Mouse (Mus musculus): ENCODE results near the gene Imp3. TPM values are rescaled to one million over a fixed set of nuclear protein-coding genes. Genes with fewer than 3 reads are reported as not detected.
A peak's percentile ranks its signal among the peaks of the same experiment; 100 is the strongest.
"Not testable (repeated sequence)": the region's sequence is repeated elsewhere in the genome, so short reads cannot be mapped to it uniquely, and the experiment has no call there.

The Imp3 gene
- total RNA-seq, 2 experiments from 2014 or later: 56.1 to 57.1 TPM

DNA sequence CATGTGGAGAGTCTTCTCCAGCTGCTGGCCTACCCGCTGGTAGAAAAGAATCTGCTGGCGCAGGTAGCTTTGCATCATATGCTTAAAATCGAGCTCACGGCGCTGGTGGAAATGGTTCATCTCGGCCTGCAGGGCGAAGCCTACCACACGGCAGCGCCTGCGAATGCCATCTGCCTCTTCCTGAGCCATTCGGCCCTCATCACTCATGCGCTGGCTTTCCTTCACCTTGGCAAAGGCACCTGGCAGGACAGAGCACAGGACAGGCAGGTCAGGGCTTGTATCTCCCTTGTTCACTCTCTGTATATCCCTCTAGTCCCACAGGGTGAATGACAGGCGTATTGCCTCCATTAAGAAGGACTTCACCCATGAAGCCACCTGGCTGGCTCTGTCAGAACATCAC is 18.8 kb upstream of the Imp3 start:
- no peak for DNase-seq (ENCODE audit: low spot score in 2 of 2)

DNA sequence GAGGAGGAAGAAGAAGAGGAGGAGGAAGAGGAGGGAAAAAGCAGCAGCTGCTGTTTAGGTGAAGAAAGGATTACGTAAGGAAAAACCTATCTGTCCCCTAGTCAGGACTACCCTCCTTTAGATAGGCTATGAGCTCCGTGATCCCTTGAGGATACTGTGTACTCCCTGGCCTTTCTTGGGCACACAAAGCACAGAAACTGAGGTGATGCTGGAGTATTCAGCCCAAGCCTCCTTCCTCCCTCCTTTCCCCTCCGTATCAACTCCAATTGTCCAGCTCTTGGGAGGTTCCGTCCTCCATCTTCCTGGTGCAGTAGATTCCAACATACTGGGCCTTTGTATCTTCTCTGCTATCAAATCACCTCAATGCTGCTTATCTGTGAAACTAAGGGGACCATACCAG is 14.5 kb upstream of the Imp3 start:
- no peak for DNase-seq (ENCODE audit: low spot score in 2 of 2)

DNA sequence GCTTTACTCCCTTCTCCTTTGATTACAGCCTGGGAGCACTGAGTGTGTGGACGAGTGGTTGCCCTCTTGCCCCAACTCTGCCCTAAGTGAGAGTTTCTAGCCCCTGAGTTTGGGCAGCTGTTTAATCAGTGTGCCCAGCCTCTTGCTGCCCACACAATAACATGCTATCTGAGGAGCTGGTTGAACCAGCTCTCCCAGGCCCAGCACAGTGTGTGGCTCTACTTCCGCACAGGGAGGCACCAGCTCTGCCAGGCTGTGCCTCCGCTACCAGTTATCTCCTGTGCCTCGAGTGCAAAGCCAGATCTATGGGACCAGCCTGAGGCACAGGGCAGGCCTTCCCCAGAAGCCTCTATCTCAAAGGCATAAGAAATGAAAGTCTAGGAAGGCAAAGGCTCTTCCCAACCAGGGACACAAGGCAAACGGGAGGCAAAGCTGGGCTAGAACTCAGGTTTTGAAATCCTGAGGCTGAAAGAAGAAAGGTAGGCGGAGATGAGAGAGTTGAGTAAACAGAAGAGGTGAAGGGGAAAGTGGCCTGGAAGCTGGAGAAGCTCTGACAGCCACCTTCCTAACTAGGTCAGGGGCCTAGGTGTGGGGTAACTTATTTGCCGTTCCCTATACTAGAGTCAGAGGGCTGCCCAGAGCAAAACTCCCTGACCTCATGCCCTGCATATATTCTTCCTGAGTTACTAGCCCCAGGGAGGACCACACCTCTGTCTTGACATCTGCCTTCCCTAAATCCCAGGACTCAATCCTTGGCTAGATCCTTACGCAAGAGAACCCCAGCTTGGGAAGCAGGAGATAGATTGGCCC is 13.2 kb upstream of the Imp3 start:
- no peak for DNase-seq (ENCODE audit: low spot score in 2 of 2)

DNA sequence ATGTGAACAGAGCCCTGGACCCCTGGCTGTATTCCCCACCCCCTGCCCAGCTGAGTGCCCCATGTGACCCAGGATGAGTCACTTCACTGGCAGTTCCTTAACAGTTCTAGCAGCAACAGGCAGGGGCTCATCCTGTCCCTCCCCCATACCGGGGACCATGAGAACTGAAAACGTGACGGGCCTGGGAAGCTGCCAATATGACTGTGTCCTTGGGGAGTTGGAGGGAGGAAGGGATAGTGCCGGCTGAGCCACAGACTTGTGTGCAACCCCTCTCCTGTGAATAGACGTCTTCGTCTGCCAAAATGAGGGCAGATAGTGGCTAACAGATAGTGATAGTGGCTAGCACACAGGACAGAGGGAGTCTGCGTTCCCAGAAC is 12.6 kb upstream of the Imp3 start:
- DNase-seq (ENCODE audit: low spot score in 2 of 2): peak in 1 of 2 experiments; percentile 45

DNA sequence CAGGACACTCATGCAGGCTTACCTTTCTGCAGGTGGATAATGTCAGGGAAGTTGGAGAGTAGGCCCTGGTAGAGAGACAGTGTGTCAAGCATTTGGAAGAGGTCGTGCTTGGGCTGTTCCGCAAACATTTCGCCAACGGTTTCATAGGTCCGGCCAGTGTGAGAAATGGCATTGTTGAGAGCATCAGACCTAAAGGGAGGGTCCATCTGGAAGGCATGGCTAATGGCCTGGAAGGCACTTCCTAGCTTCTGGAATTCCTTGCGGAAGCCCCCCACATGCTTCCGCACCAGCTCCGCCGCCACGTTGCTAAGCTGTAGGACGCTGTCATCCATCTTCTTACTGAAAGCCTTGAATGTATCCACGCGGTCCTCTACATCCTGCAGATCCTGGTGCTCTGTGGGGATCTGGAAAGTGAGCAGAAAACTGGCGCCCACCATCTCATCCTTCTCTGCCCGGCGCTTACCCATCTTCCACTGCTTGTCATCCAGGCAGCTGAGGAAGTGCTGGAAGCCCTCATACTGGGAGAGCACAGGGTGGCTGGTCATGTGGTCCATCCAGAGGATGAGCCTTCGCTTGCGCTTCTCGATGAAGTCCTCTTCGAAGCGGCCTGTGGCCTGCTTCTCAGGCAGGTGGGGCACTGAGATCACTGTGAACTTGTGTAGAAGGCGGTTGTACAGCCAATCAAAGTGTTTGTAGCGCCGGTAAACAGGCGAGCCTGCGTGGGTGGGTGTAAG is 11.8 kb upstream of the Imp3 start:
- no peak for DNase-seq (ENCODE audit: low spot score in 2 of 2)

DNA sequence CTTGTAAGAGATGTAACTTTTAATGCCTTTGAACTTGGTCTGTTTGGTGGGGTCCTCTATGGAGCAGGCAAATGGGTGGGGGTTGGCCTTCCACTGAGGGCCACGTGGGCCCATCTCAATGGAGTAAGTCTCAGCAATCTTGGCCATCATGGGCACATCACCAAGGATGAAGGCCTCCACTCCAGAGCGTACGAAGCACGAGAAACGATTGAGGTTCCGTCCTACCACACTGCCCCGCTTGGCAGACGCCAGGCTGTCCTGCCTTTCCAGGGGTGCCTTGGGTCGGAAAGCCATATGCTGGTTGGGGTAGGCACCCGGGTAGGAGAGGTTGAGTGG is 11.3 kb upstream of the Imp3 start:
- no peak for DNase-seq (ENCODE audit: low spot score in 2 of 2)

DNA sequence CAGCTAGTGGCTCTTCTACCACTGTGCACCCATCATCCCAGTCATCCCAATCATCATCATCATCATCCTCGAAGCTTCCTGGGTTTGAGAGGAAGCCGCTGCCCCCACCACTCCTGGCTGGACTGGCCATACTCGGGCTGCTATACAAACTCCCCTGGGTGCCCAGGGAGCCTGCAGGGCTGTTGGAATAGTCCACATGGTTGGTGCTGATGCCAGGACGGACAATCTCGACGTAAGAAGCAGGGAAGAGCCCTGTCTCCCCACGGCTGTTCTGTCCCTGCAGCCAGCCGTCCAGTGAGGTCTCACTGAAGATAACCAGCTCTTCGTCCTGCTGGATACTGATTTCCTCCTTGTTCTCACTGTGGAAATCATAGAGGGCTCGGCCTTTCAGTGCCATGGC is 10.9 kb upstream of the Imp3 start:
- DNase-seq (ENCODE audit: low spot score in 2 of 2): no peak

DNA sequence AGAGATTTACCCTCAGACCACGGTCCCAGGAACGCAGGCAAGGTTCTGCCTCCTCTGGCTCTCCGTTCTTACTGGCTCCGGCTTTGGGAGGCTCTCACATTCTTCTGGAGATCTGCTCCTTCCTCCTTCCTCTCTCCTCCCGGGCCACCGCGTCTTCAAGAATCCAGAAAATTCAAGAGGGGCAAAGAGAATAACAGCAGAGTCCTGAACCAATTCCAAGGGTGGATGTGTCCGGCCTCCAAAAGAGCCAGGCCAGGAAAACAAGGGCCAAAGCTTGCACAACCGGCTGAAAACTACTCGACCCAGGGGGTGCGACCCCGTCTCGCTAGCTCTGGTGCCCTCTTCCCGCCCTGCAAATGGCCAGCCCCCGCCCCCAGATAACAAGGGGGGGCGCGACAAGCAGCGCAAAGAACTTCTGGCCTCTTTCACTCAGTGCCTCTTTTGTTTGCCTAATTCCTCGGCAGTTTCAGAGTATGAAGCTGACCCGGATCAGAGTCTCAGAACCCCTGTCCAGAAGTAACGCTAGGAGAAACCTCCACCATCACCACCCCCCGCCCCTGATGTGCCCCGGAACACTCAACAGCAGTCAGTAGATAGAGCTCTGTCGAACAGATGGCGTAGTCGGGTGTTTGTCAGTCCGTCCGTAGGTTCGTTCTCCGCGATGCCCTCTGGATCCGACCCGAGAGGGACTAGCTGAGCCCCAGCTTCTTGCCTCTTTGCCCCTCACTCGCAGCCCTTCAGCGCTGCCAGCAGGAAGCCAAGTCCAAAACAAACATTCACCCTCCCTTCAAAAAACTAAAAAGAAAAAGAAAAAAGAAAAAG is 9.9 kb upstream of the Imp3 start:
- no peak for DNase-seq (ENCODE audit: low spot score in 2 of 2)

DNA sequence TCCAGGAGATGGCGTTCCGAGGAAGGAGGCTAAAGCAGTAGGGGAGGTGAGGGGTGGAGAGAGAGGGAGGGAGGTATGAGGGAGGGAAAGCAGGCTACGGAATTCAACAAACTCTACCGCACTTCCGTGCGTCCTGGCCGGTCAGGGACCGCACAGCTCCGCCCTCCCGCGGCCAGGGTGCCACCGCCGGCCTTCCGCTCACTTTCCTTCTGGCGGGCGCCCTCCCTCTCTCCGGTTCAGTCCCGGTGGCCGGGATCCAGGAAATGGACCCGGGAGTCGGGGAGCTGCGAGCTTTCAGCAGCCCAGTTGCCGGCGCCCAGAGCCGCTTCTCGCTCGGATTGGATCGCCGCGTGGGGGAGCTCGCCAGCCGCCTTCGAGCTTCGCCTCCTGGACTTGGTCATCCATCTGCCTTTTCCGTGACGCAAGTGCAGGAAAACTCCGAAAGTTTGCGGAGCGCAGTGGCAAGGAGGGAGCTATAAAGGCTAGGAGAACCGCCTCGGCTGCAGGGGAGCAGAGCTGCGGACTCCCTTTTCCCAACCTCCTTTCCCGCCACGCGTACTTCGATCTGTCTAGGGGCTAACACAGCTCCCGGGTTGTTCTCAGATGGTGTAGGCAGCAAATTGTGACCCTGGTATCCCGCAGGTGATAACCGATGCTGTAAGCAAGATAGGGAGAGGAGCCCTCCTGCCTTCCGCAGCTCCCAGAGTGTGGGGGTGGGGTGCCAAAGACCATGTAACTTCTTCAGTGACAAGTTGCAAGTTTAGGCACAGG is 9.0 kb upstream of the Imp3 start, which contains the start of gene Snx33:
TSS of gene Snx33 (minus strand) at position 331 of the 771 bp plus-strand sequence.
- DNase-seq (ENCODE audit: low spot score in 2 of 2): peak; percentile 79 to 90

DNA sequence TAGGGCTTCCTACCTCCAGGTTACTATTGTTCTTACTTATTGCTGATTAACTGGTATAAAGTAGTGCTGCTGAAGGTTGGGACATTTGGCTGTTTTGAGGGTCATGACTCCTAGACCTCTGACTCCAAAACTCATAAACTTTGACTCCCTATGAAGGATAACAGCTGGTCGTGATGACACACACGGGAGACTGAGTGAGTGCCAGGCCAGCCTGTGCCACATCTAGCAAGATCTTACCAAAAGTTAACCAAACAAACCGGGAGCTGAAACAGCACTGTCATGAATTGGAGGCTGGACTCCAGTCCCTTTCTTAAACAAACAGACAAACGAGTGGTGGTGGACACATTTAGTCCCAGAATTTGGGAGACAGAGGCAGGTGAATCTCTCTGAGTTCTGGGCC is 7.8 kb upstream of the Imp3 start:
- no peak for DNase-seq (ENCODE audit: low spot score in 2 of 2)

DNA sequence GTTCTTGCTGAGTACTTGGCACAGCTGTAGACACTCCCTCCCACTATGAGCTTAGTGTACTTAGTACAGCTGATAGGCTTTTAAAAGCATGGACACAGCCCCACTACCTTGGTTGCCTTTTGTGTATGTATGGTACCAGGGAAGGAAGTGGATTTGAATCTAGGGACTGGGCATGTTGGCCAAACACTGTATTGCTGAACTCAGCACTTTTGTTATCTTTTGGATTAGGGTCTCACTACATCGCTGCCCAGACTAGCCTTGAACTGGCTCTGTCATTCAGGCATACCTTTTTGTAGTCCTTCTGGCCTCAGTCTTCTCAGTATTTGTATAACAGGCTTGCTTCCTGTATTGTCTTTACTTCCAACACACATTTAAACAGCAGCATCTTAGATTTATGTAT is 6.7 kb upstream of the Imp3 start:
- no peak for DNase-seq (ENCODE audit: low spot score in 2 of 2)

DNA sequence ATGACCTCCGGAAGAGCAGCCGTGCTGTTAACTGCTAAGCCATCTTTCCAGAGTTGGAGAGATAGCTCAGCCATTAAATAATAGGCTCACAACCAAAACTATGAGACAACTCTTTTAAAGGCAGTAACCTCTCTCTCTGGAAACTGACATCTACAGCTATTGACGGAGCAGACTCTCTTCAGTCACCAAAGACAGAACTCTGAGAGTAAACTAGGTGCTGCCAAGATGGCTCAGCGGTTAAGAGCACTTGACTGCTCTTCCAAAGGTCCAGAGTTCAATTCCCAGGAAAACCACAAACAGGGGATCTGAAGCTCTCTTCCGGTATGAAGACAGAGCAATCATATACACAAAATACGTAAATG is 433 bp upstream of the Imp3 start:
- no peak for DNase-seq (ENCODE audit: low spot score in 2 of 2)

DNA sequence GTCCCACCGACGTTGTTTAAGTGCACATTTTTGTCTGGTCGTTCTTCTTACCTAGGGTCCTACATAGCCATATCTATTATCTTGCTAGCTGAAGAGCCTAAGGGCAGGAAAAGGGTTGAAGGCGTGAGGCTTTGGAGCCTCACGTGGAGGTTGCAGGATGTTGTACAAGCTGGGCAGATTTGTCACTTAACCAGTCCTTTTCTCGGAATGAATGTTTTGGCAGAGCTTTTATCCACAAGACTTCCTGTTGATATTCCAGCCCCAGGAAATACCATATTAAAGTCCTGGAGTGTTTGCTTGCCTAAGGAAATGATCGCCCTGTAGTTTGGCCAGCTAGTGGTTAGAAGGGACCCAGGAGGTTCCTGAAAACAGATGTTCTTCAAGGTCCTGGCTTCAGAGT is 1.1 kb downstream of the Imp3 start:
- DNase-seq (ENCODE audit: low spot score in 2 of 2): no peak

DNA sequence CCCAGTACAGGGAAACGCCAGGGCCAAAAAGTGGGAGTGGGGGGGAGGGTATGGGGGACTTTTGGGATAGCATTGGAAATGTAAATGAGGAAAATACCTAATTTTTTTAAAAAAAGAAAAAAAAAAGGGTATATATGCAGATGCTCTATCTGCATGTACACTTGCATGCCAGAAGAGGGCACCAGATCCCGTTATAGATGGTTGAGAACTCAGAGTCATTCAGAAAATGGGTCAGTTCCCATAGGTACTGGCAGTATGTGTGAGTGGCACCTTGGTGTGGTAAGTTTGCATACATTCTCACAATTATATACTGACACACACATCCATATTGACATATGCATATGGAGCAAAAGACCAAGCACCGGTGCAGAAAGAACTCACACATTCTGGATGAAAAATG is 10.2 kb downstream of the Imp3 start:
- peak in 1 of 2 experiments; percentile 52 for DNase-seq (ENCODE audit: low spot score in 2 of 2)

DNA sequence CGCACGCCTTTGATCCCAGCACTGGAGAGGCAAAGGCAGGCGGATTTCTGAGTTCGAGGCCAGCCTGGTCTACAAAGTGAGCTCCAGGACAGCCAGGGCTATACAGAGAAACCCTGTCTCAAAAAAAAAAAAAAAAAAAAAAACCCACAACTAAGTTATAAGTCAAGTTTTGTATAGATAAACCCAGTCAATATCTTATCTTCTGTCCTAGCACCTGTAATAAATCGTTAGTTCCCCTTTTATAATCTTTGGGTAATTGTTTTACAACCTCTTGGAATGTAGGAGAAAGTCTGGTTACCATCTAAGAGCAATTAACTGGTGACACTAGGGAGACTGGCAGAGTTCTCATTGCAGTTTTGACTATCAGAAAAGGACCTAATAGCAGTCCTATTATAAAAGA is 11.4 kb downstream of the Imp3 start:
- DNase-seq (ENCODE audit: low spot score in 2 of 2): not testable (repeated sequence)

DNA sequence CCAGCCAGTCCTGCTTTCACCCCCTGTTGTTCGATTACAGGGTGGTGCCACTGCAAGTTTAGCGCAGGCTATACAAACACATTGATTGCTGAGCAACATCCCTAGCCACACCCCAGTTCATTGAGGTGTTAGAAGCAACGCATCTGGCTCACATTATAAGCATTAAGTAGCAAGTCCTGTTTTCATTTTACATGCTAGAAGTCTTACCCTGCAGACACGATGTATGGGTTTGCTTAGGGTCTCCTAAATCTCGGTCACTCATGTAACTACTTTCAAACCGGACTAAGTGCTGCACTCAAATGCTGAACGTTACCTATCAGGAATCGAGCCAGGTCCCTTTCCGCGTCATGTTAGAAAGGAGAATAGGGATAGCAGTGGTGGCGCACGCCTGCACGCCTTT is 12.5 kb downstream of the Imp3 start:
- DNase-seq (ENCODE audit: low spot score in 2 of 2): no peak

DNA sequence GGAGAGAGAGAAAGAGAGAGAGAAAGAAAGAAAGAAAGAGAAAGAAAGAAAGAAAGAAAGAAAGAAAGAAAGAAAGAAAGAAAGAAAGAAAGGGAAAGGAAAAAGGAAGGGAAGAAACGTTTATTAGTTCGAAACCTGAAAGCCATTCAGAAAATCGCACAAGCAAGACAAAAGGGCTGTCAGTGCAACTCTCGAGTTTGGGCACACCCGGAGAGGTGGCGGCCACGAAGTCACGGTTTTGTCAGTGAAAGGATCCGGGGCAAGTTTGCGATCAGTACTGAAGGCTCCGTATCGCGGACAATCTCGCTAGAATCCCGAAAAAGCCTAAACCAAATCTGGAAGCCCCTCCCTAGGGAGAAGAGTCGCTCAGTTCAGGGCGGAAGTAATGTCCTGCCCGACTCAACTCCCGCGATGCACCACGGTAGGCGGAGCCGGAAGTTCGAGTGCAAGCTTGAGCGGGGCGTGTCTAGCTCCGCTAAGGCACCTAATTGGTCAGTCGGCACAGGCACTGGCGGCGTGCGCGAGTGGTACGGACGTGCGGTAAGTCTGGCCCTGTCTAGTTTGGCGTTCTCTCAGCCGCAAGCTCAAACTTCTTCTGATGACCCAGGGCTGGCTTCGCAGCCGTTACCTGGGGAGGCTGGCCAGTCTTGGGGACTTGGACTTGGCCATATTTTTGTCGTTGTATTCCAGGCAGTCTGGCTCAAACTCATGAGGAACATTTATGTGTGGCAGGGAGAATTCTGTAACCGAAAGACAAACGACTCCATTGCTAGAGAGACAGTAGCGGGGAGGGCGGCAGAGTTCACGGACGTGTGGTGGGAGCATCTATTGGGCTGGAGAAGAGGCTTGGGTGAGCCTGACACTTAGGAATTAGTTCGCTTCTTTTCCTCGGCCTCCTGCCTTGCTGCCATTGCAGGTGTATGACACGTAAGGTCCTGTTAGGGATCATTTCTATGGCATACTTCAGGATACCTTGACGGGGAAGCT is 13.4 kb downstream of the Imp3 start, which contains the start of gene Snupn:
TSS of gene Snupn (plus strand) at position 465 of the 987 bp plus-strand sequence.
- peak; percentile 96 to 97 for DNase-seq (ENCODE audit: low spot score in 2 of 2)

DNA sequence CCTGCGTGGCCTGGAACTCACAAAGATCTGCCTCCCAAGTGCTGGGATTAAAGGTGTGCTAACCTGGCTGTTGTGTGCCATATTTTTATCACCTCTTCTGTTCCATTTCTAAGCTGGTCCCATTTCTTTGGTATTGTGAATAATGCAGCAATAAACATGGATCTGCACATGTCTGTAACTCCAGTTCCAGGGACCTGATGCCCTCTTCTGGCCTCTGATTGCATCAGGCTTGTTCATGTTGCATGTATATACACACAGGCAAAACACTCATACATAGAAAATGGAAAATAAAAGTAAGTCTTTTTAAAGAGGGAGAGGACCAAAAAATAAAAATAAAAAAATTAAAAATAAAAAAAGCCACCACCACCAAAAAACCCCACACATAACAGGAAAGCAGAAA is 16.3 kb downstream of the Imp3 start:
- no peak for DNase-seq (ENCODE audit: low spot score in 2 of 2)

DNA sequence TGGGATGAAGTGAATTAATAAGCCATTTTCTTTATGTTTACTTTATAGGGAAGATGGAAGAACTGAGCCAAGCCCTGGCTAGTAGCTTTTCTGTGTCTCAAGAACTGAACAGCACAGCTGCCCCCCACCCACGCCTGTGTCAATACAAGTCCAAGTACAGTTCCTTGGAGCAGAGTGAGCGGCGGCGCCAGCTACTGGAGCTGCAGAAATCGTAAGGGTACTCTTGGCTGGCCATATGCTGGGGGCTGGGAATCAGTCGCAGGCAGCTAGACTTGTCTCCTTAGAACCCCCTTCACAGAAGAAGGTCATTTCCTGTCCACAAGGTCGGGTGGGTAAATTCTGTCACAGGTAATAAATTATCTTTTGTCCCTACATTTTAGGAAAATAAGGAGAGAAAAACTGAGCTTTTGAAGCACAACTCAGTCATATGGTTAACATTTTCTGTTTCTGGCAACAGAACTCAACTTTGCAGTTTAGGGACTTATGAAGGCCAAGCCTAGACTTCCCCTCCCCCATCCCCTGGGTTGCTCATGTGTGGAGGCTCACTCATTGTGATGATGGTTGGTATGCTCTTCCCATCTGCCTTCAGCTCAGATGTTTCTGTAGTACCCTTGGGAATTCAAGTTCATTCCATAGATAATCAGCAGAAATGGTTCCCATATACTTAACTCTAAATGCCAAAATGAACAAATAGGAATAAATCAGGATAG is 19.8 kb downstream of the Imp3 start:
- DNase-seq (ENCODE audit: low spot score in 2 of 2): no peak
